Mouse (Mus musculus) heart, adult 18-20 months (tissue): ENCODE measurements at regions not wholly inside any gene's neighbourhood (a gene's known extent, or its start where the extent isn't known, plus 50 kb on each side); places are given as distances from the start of the nearest gene placed in this dataset.

Source experiments
- DNase-seq, 2 experiments: peaks; one replicate each; pipeline ENCODE4 v3.0.0; 2021 to 2022; ENCODE audit warnings: mixed read lengths in 1 of 2

- DNase-seq, result no peak
Measured at GRCm38 (mm10) chr1:137863506-137863905, 312.0 kb downstream of the Ptprc start.

- DNase-seq, result no peak
Measured at GRCm38 (mm10) chr1:137852262-137852661, 323.2 kb downstream of the Ptprc start.

GRCm38 (mm10) chr1:137847311-137847923 lies 328.1 kb downstream of the Ptprc start:
- DNase-seq, result no peak

DNA sequence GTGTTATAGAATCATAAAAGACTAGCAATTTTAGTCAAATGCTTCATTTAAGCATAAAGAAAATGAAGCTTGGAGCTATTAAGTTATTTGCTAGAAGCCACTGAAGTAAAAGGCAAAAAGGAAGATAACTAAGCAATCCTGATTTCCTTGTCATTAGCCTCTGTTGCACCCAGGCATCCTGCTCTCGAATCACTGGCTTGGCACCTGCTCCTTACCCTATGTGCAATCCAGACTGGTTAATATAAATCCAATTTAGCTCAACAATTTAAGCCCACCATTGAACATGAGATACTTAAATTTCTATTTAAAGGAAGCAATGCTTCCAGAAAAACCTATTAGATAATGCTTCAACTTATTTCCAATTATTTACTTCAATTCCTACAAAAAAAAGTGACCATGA lies 328.7 kb downstream of the Ptprc start:
- DNase-seq, result no peak

DNA sequence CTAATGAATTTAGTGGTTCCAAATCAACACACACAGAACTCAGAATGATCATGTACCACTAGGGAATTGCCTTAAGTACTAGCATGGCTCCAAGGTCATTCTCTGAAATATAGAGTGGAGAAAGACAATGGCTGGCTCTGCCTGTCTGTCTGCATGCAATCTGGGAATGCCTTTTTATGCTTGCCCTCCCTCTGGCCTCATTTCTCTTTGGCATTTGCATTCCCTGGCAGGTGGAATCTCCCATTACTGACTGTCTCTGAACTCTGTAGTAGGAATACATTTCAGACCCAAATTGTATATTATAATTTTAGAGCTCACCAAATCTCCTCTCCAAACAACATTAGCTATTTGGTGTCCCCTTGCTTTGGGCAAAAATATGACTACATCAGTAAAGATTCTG lies 335.0 kb downstream of the Ptprc start:
- no peak for DNase-seq

DNA sequence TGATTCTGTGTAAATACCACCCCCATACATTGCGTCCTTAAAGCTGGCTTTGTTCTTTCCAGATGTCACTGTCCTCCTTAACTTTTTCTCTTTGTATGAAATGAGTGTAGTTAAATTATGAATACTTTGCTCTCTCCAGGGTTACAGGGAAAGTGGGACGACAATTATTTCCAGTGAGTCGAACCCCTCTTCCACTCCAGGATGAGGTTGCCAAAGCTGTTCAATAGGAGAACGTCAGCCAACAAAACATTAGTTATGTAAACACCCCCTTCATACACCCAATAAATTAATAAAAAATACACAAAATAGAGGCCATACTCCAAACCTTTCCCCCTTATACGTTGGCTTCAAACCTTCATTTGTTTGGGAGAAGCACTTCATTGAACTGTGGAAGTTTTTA lies 335.8 kb downstream of the Ptprc start:
- no peak for DNase-seq

DNA sequence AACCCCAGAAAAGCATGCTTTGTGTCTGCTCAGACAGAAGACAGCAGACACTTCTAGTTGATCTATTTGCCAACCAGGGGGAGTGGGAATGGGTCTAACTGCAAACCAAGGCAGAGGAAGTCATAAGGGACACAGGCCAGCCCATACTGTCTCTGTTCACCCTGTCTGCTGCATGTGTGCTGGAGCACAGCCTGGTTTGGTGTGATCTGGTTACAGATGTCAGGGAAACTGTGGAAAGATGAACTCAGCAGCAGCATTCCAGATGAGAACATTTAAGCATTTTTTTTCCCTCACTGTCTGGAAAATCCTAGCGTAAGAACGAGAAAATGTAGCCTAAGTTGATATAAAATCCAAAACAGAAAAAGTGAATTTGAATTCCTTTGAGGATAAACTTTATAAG lies 336.2 kb downstream of the Ptprc start:
- DNase-seq, result no peak

DNA sequence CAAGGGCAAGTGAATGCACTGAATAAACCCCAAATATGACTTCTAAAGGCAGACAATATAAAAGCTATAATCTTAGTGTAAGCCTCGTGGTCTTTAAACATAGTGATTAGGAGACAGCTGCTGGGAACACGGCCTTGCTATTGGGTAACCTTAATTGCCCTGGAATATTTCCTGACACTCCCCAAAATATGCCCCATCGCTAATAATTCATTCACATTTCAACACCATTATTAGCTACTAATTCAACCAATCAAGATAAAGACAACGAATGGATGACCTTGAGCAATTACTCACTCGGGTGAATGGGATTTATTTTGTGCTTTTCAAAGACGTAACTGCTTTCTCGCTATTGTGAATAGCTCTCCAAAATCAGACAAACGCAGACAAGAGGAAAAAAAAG lies 337.2 kb downstream of the Ptprc start:
- no peak for DNase-seq

DNA sequence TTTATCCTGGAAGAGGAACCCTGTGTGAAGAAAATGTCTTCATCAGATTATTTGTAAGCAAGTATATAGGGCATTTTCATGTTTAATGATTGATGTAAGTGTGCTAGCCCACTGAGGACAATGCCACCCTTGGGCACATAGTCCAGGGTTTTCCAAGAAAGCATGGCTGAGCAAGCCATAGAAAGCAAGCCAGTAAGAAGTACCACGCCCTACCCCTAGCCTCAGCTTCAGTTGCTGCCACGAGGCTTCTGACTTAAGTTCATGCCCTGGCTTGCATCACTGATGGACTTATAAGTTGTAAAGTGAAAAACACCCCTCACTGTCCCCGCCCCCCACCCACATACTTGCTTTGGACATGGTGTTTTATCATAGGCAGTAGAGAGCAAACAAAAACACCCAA lies 342.0 kb downstream of the Ptprc start:
- no peak for DNase-seq

DNA sequence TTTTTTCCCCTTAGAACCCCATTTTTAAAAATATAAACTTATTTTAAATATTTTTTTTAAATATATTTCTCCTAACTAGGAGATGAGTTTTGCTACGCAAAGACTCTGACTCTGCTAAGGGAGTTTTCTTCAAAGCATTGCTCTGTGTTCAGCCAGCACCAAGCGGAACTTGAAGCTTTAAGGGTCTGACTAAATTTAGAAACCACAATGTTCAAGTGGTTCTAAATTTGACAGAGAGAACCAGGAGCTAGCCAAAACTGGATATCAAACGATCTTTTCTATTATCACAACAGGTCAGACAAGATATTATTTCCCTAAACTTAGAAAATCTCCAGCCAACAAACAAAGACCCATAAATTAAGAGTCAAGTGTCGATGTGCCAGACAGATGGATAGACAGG lies 344.2 kb downstream of the Ptprc start:
- peak; percentile 8 to 18 for DNase-seq

GRCm38 (mm10) chr1:137827379-137827778 lies 348.1 kb downstream of the Ptprc start:
- DNase-seq, result no peak

DNA sequence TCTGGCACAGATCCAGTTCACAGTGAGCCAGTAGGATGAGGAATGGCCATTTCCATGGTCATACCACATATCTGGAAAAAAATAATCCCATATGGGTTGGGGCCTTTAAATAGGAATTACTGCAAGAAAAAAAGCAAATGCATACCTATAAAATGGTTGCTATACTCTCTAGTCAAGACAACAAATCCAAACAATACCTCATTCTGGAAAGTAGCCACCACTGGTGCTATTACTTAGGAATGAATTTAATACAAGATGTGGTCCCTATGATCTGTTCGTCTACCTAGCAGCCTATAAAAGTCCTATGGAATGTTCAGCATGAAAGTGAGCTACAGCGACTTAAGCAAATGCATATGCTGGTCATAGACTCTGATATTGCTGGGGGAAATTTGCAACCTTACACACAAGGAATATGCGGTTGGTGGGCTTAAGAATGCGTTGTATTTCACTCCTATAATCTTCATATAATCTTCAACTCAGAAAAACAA lies 360.1 kb downstream of the Ptprc start:
- no peak for DNase-seq

- DNase-seq, result no peak
Measured at GRCm38 (mm10) chr1:137814556-137814955, 361.0 kb downstream of the Ptprc start.

GRCm38 (mm10) chr1:137813716-137814115 lies 361.8 kb downstream of the Ptprc start:
- DNase-seq, result no peak

DNA sequence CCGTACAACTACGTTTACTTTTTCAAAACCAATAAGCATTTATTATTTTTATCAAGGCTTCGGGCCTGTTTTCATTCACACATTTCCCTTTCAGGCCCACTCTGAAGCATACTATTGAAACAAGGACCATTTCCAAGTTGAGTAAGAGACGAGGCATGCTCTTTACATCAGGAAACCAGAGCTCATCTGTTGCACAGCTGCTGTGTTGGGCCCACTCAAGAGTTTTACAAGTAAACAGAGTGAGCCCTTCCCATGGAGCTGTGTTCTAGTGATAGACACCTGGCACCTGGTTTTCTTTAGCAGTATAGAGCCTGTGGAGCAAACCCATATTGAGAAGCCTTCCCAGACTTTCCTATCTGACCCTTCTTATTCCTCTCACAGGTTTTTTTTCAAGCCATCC lies 363.5 kb downstream of the Ptprc start:
- DNase-seq, result no peak

GRCm38 (mm10) chr1:137806742-137807141 lies 368.8 kb downstream of the Ptprc start:
- DNase-seq, result no peak

- no peak for DNase-seq
Measured at GRCm38 (mm10) chr1:137806252-137806651, 369.3 kb downstream of the Ptprc start.

DNA sequence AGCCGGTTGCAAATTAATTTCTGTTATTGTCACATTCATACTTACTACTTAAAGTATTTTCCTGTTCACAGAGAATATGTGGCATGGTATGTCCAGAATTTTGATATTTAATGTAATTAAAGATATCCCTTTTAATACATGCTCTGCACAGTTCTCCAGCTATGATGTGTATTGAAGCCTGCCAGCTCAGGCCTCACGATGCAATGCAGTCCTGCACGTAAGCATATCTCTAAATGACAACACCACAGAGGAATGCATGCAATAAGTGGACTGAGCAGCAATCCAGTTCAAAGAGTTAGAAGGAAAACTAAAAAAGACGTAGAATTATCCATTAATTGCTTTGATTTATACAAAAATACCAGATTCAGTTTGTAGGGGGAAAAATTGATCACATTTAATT lies 373.4 kb downstream of the Ptprc start:
- no peak for DNase-seq

DNA sequence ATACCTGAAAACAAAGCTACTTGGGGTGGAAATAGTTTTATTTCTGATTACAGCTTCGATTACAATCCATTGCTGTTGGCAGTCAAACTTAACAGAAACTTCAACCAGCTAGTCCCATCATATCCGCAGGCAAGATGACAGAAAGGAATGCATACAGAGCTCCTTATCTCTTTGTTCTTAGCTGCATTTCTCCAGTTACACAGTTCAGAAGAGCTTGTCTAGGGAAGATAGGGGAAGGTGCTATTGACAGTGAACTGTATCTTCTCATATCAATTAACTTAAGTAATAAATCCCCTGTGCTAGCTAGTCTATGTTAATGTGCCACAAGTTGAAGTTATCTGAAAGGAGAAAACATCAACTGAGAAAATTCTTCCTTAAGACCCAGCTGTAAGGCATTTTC lies 374.8 kb downstream of the Ptprc start:
- no peak for DNase-seq

GRCm38 (mm10) chr1:137788789-137789188 lies 386.7 kb downstream of the Ptprc start:
- DNase-seq, result no peak

GRCm38 (mm10) chr1:137786653-137787052 lies 388.9 kb downstream of the Ptprc start:
- no peak for DNase-seq

GRCm38 (mm10) chr1:137774586-137774985 lies 400.9 kb downstream of the Ptprc start:
- no peak for DNase-seq

DNA sequence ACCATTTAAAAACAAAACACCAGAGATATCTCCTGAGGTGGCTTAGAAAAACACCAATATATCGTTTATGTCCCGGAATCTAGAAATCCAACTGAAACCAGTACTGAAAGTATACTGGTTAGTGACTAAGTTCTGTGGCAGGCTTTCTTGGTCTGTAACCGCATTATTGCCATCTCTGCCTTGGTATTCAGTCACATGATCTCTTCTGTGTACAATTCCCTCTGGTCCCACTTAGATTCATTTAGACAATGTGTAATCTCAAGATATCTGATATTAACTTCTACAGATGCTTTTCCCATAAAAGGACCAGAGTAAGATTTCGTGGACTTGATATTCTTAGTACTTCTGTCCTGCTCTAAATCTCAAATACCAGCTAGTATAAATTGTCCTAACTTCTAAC lies 414.7 kb downstream of the Ptprc start:
- no peak for DNase-seq

DNA sequence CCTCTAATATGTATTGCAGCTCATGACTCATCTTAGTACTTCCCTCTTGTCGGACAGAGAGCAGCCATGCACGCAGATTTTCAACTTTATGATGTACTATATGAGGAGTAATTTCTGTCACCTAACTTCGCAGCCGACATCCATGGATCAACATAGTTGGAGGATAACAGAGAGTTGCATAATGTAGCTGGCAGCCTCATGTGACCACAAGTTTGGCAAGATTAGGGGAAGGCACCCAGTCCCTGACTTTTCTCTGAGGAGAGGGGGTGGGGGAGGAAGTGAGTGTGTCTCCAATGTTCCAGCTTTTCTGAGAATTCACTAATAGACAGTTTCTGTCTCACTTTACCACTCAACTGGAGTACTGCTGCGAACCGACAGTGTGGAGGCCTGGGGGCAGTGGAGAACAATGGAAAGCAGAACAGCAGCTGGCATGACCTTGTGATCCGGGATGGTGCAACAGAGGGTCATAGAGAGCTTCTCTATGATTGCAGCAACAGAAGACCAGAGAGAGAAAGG lies 424.0 kb downstream of the Ptprc start:
- peak; percentile 7 for DNase-seq

GRCm38 (mm10) chr1:137750894-137751293 lies 424.6 kb downstream of the Ptprc start:
- DNase-seq, result no peak
